Mouse (Mus musculus) ES-E14 (cell line): ENCODE measurements around the gene Abhd16a. TPM values are rescaled to one million over a fixed set of nuclear protein-coding genes. Genes with fewer than 3 reads are reported as not detected.

Source experiments
- DNase-seq: peaks from one replicate; pipeline ENCODE4 v3.0.0-alpha.2; 2013; ENCODE audit warnings: low read depth, low spot score
- H3K27ac ChIP-seq: 2 replicates; pipeline ENCODE4 v1.5.1; 2012; ENCODE audit warnings: low read depth, mild to moderate bottlenecking, low read length, moderate library complexity, mixed read lengths; ENCODE audit not compliant: poor library complexity, insufficient read depth, severe bottlenecking
- H3K36me3 ChIP-seq: 2 replicates; pipeline ENCODE4 v1.6.1; 2012; ENCODE audit warnings: mild to moderate bottlenecking, low read length, moderate library complexity, mixed read lengths; ENCODE audit not compliant: control insufficient read depth, poor library complexity, insufficient read depth, severe bottlenecking
- H3K4me1 ChIP-seq, 2 experiments: fragments of 150-350 bp in 1 of 2; sonication (generic) in 1 of 2; 2 replicates each; pipeline ENCODE4 v1.6.1; 2012; ENCODE audit warnings: low read length in 2 of 2, mild to moderate bottlenecking in 1 of 2, mixed read lengths in 1 of 2; ENCODE audit not compliant: control insufficient read depth in 2 of 2, insufficient read depth in 2 of 2, poor library complexity in 1 of 2
- H3K4me3 ChIP-seq, 2 experiments: fragments of 150-350 bp in 1 of 2; sonication (generic) in 1 of 2; 2 replicates each; pipeline ENCODE4 v1.5.1; 2012; ENCODE audit warnings: low read length in 2 of 2, low read depth in 1 of 2, mild to moderate bottlenecking in 1 of 2, mixed read lengths in 1 of 2; ENCODE audit not compliant: insufficient read depth in 1 of 2, poor library complexity in 1 of 2, severe bottlenecking in 1 of 2
- H3K9ac ChIP-seq: 2 replicates; pipeline ENCODE4 v1.6.1; 2012; ENCODE audit warnings: low read depth, mild to moderate bottlenecking, low read length, mixed read lengths; ENCODE audit not compliant: poor library complexity, insufficient read depth, severe bottlenecking
- H3K9me3 ChIP-seq: fragments of 150-350 bp; sonication (generic); 2 replicates; pipeline ENCODE4 v1.6.1; 2012; ENCODE audit warnings: low read depth, mild to moderate bottlenecking, low read length; ENCODE audit not compliant: control insufficient read depth, insufficient read depth
- CHD2 ChIP-seq: IDR thresholded peaks from 2 replicates; pipeline ENCODE4 v1.6.1; 2014; ENCODE audit warnings: mild to moderate bottlenecking, low read depth, low read length, inconsistent platforms
- HCFC1 ChIP-seq: IDR thresholded peaks from 2 replicates; pipeline ENCODE4 v1.6.1; 2012; ENCODE audit warnings: low read length, inconsistent platforms, borderline replicate concordance; ENCODE audit not compliant: insufficient read depth
- MAFK ChIP-seq: IDR thresholded peaks from 2 replicates; pipeline ENCODE4 v1.6.1; 2014; ENCODE audit warnings: mild to moderate bottlenecking, low read depth, low read length, inconsistent platforms; ENCODE audit not compliant: insufficient read depth
- ZC3H11A ChIP-seq: IDR thresholded peaks from 2 replicates; pipeline ENCODE4 v1.6.1; 2012; ENCODE audit warnings: low read depth, mild to moderate bottlenecking, inconsistent platforms, low read length, borderline replicate concordance
- ZNF384 ChIP-seq: IDR thresholded peaks from 2 replicates; pipeline ENCODE4 v1.6.1; 2012; ENCODE audit warnings: low read depth, low read length, inconsistent platforms
- in situ Hi-C, 2 experiments: fragments of 600-800 bp; cut with MboI; formaldehyde crosslinking; loops; one replicate each; pipeline ENCODE4 v1.15.1; 2025; ENCODE audit warnings: low sequenced_read_pairs in 2 of 2, inconsistent platforms in 1 of 2; ENCODE audit not compliant: unreplicated experiment in 2 of 2
- total RNA-seq: library from RNA; depleted of rRNA; stranded (reverse); fragments of 300-350 nt; gene quantifications from 2 replicates; pipeline ENCODE4 v1.2.3, GENCODE M21; 2012

The Abhd16a gene
- total RNA-seq, 1 experiment: 30.7 TPM

GRCm38 (mm10) chr17:35077285-35077684 lies 11.8 kb upstream of the Abhd16a start:
- H3K4me3 ChIP-seq: peak overlapping the region; percentile 52 to 54
- H3K9me3 ChIP-seq: no peaks in the 10 kb centered on the region
- in situ Hi-C loops: no loop called here
- DNase-seq: no peak
- TF ChIP-seq ZC3H11A (no peak), ZNF384 (no peak), HCFC1 (no peak)
- peak overlapping the region; percentile 18; the same call in 1 of the 2 replicates for H3K9ac ChIP-seq
- H3K4me1 ChIP-seq: peaks cover 11 to 17% of the 10 kb centered on the region in 2 experiments
- peak overlapping the region; percentile 90 for H3K27ac ChIP-seq
- no peaks in the 10 kb centered on the region for H3K36me3 ChIP-seq

GRCm38 (mm10) chr17:35077786-35078233 lies 11.3 kb upstream of the Abhd16a start, which contains the start of gene Ly6g6d:
Gene Ly6g6d, minus strand, starts transcription at chr17:35078065.
- in situ Hi-C loops: no loop called here
- TF ChIP-seq CHD2: no peak
- no peak for TF ChIP-seq ZC3H11A
- TF ChIP-seq ZNF384: no peak
- TF ChIP-seq MAFK: no peak
- TF ChIP-seq HCFC1: no peak
- no peak for DNase-seq
- peaks cover 11 to 17% of the 10 kb centered on the region in 2 experiments for H3K4me1 ChIP-seq
- peak within 1 kb of the TSS; percentile 52 to 54 for H3K4me3 ChIP-seq
- H3K27ac ChIP-seq: peak within 1 kb of the TSS; percentile 90
- H3K36me3 ChIP-seq: no peaks in the 10 kb centered on the region
- H3K9me3 ChIP-seq: no peaks in the 10 kb centered on the region
- peak within 1 kb of the TSS; percentile 61 for H3K9ac ChIP-seq

GRCm38 (mm10) chr17:35079778-35080177 lies 9.3 kb upstream of the Abhd16a start:
- DNase-seq: no peak
- Histone ChIP-seq H3K27ac (no peak overlapping the region), H3K4me3 (no peak overlapping the region), H3K9ac (no peak overlapping the region), H3K4me1 (peaks cover 11 to 15% of the 10 kb centered on the region in 2 experiments), H3K36me3 (no peaks in the 10 kb centered on the region), H3K9me3 (no peaks in the 10 kb centered on the region)
- TF ChIP-seq HCFC1: no peak
- TF ChIP-seq ZNF384: no peak
- no peak for TF ChIP-seq CHD2
- no peak for TF ChIP-seq MAFK
- TF ChIP-seq ZC3H11A: no peak
- in situ Hi-C loops: no loop called here

- Histone ChIP-seq H3K4me3 (no peak overlapping the region), H3K27ac (no peak overlapping the region), H3K36me3 (no peaks in the 10 kb centered on the region), H3K9ac (no peak overlapping the region), H3K9me3 (no peaks in the 10 kb centered on the region), H3K4me1 (peaks cover 11 to 15% of the 10 kb centered on the region in 2 experiments)
- TF ChIP-seq ZNF384 (no peak), MAFK (no peak), CHD2 (no peak), ZC3H11A (no peak), HCFC1 (no peak)
- in situ Hi-C loops: no loop called here
- DNase-seq: no peak
Measured at GRCm38 (mm10) chr17:35080248-35080647, 8.8 kb upstream of the Abhd16a start.

- H3K36me3 ChIP-seq: no peaks in the 10 kb centered on the region
Measured at GRCm38 (mm10) chr17:35080710-35081109, 8.4 kb upstream of the Abhd16a start.

More at GRCm38 (mm10) chr17:35080710-35081109, 8.4 kb upstream of the Abhd16a start:
- TF ChIP-seq MAFK (no peak), ZNF384 (no peak), ZC3H11A (no peak), HCFC1 (no peak), CHD2 (no peak)
- Histone ChIP-seq H3K4me3 (no peak overlapping the region), H3K9me3 (no peaks in the 10 kb centered on the region), H3K9ac (no peak overlapping the region), H3K27ac (no peak overlapping the region), H3K4me1 (peaks cover 7 to 15% of the 10 kb centered on the region in 2 experiments)
- in situ Hi-C loops: no loop called here
- DNase-seq: no peak
